ENCODE assay signal across 11 mouse cellular contexts in genomic region chr10:43075535-43076152, GRCm38 (mm10).
DNase-seq lines count a peak whose midpoint lies in the region; ATAC-seq lines count a peak whose summit lies in the region.
"Had no signal": no experiment of that assay in that cellular context is flagged by ENCODE, and none has a peak within 500 bp of the region (broad histone marks: within the 10 kb centered on the region; RNA-seq: fewer than 3 reads in every experiment).

No protein-coding gene starts in this region.

- no peaks in the 10 kb centered on the region for H3K36me3 ChIP-seq in forebrain, embryonic 12.5 days (replicated peaks)
- H3K36me3 ChIP-seq in forebrain, embryonic 10.5 days (replicated peaks) = no peaks in the 10 kb centered on the region
- no peaks in the 10 kb centered on the region for H3K36me3 ChIP-seq in neural tube, embryonic 13.5 days
- H3K36me3 ChIP-seq: limb, embryonic 13.5 days had no signal

- H3K27me3 ChIP-seq in forebrain, embryonic 12.5 days = no peaks in the 10 kb centered on the region
- no peaks in the 10 kb centered on the region for H3K27me3 ChIP-seq in forebrain, embryonic 10.5 days (ENCODE audit: poor library complexity, severe bottlenecking)
- H3K27me3 ChIP-seq in neural tube, embryonic 13.5 days = no peaks in the 10 kb centered on the region
- H3K27me3 ChIP-seq: limb, embryonic 13.5 days had no signal

- peaks cover 32% of the 10 kb centered on the region for H3K4me1 ChIP-seq in forebrain, embryonic 12.5 days
- peaks cover 31% of the 10 kb centered on the region for H3K4me1 ChIP-seq in forebrain, embryonic 10.5 days
- H3K4me1 ChIP-seq in neural tube, embryonic 13.5 days (replicated peaks) = peaks cover 32% of the 10 kb centered on the region

- no peak overlapping the region for H3K4me3 ChIP-seq in forebrain, embryonic 12.5 days (replicated peaks)
- no peak overlapping the region for H3K4me3 ChIP-seq in forebrain, embryonic 10.5 days
- no peak overlapping the region for H3K4me3 ChIP-seq in neural tube, embryonic 13.5 days
- H3K4me3 ChIP-seq: limb, embryonic 13.5 days had no signal

- DNase-seq in forebrain, embryonic 10.5 days (ENCODE audit: extremely low spot score, low spot score) = no peak
- no peak for DNase-seq in neural tube, embryonic 10.5 days (ENCODE audit: extremely low spot score, low spot score)
- peak; percentile 24 for DNase-seq in left cerebral cortex, adult 11 months (ENCODE audit: low spot score)
- peak; percentile 49 to 65 for DNase-seq in right cerebral cortex, postnatal 36 days (ENCODE audit: low spot score in 2 of 2)
- DNase-seq in adrenal gland, adult 18-20 months (ENCODE audit: low spot score in 2 of 2) = no peak
- no peak for DNase-seq in thymus, adult 18-20 months
- DNase-seq: lung, postnatal 4 days had no signal

- H3K9ac ChIP-seq in forebrain, embryonic 12.5 days = no peak overlapping the region
- H3K9ac ChIP-seq in neural tube, embryonic 13.5 days = no peak overlapping the region
- H3K9ac ChIP-seq: limb, embryonic 13.5 days had no signal

- ATAC-seq in forebrain, embryonic 12.5 days (ENCODE audit: low FRiP score) = peak; percentile 30; the same call in 1 of the 2 replicates
- ATAC-seq in neural tube, embryonic 13.5 days (ENCODE audit: low read depth) = peak; percentile 60
- ATAC-seq: intestine, postnatal 0 days had no signal

- H3K9me3 ChIP-seq in forebrain, embryonic 12.5 days = no peaks in the 10 kb centered on the region
- H3K9me3 ChIP-seq in forebrain, embryonic 10.5 days = no peaks in the 10 kb centered on the region
- no peaks in the 10 kb centered on the region for H3K9me3 ChIP-seq in neural tube, embryonic 13.5 days
- H3K9me3 ChIP-seq: limb, embryonic 13.5 days had no signal

- 70% methylated on average over 13 of the region's 13 CpGs for WGBS in forebrain, embryonic 12.5 days
- 81% methylated on average over 13 of the region's 13 CpGs for WGBS in forebrain, embryonic 10.5 days
- 59% methylated on average over 13 of the region's 13 CpGs for WGBS in neural tube, embryonic 13.5 days

- H3K4me2 ChIP-seq in forebrain, embryonic 12.5 days = no peak overlapping the region
- H3K4me2 ChIP-seq in neural tube, embryonic 13.5 days = no peak overlapping the region
- H3K4me2 ChIP-seq: limb, embryonic 13.5 days had no signal

- H3K27ac ChIP-seq in forebrain, embryonic 12.5 days = no peak overlapping the region
- H3K27ac ChIP-seq in forebrain, embryonic 10.5 days = no peak overlapping the region
- H3K27ac ChIP-seq in neural tube, embryonic 13.5 days (replicated peaks) = no peak overlapping the region
- H3K27ac ChIP-seq: limb, embryonic 13.5 days had no signal

Comparison
In these comparisons a context has a peak if more than half of its experiments do, and no peak if none do; other contexts are left out.
1. DNase-seq: peak in left cerebral cortex, adult 11 months (single experiment) and right cerebral cortex, postnatal 36 days (2 of 2); none in forebrain, embryonic 10.5 days (single experiment), neural tube, embryonic 10.5 days (single experiment), adrenal gland, adult 18-20 months (0 of 2) and thymus, adult 18-20 months (0 of 2).